Mouse (Mus musculus): Measurements from ENCODE around the gene Usp9y. TPM values are rescaled to one million over a fixed set of nuclear protein-coding genes. Genes with fewer than 3 reads are reported as not detected.

The Usp9y gene
- not detected for polyA plus RNA-seq (2017; shearing (Covaris generic))

DNA sequence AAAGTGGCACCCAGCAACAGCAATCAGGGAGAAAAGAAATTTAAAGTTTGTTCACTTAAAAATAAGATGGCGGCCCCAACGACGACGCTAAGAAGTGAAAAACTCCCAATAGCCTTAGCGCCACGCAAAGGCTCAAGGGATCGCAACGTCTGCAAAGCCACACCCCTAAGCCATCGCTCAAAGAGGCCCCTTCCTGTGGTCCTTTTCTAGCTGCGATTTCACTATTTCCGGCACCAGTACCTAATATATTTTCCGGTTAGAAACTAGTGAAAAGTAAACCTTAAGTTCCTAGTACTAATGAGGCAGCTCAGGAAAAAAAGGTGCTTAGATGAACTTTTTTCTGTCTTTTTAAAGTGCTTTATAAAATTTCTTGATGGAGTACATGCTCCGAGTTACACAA is at the start of gene Usp9y:
Usp9y (minus strand) TSS at position 101 of the 400 bp plus-strand sequence.

GRCm38 (mm10) chrY:1286171-1286795 is 173.3 kb downstream of the Usp9y start, which contains the start of gene Ddx3y:
Gene Ddx3y (minus strand): TSS chrY:1286629.

Other genes starting within 250 kb of the Usp9y start
- gene Uty, start 214.0 kb downstream of the Usp9y start, polyA plus RNA-seq (2017; shearing (Covaris generic)) = 38.6 TPM
- gene Ddx3y, start 173.2 kb downstream of the Usp9y start, polyA plus RNA-seq (2017; shearing (Covaris generic)) = 180 TPM

All from effector memory CD4-positive, alpha-beta T cell, adult 7 months (primary cell).